Mouse (Mus musculus) myocyte (in vitro differentiated cells): ENCODE data around the gene Tomm34. TPM values are rescaled to one million over a fixed set of nuclear protein-coding genes. Genes with fewer than 3 reads are reported as not detected.

Experiments used
- H3K27me3 ChIP-seq: one replicate; pipeline ENCODE4 v1.6.1; 2011; ENCODE audit not compliant: control insufficient read depth, insufficient read depth, insufficient read length
- H3K36me3 ChIP-seq: one replicate; pipeline ENCODE4 v1.6.1; 2011; ENCODE audit not compliant: control insufficient read depth, insufficient read depth
- H3K4me2 ChIP-seq: one replicate; pipeline ENCODE4 v1.6.1; 2011; ENCODE audit warnings: low read depth, control low read depth
- H3K4me3 ChIP-seq: one replicate; pipeline ENCODE4 v1.5.1; 2011; ENCODE audit warnings: mild to moderate bottlenecking, control low read depth, moderate library complexity
- H3K79me2 ChIP-seq: one replicate; pipeline ENCODE4 v1.6.1; 2011; ENCODE audit not compliant: control insufficient read depth, insufficient read depth
- H3ac ChIP-seq: one replicate; pipeline ENCODE4 v1.6.1; 2011; ENCODE audit not compliant: control insufficient read depth, insufficient read length
- CEBPB ChIP-seq: IDR thresholded peaks from 2 replicates; pipeline ENCODE4 v1.6.1; 2011; ENCODE audit warnings: mild to moderate bottlenecking, moderate library complexity; ENCODE audit not compliant: poor library complexity, insufficient read depth, severe bottlenecking
- E2F4 ChIP-seq: IDR thresholded peaks from one replicate; pipeline ENCODE4 v1.6.1; 2011; ENCODE audit warnings: mild to moderate bottlenecking, control low read depth, moderate library complexity; ENCODE audit not compliant: insufficient read depth
- MAX ChIP-seq: IDR thresholded peaks from one replicate; pipeline ENCODE4 v1.6.1; 2011; ENCODE audit warnings: low read depth, mild to moderate bottlenecking, control low read depth
- MYOD1 ChIP-seq, 3 experiments: IDR thresholded peaks; one replicate each; pipeline ENCODE4 v1.6.1; 2011; ENCODE audit warnings: control low read depth in 2 of 3, low read depth in 2 of 3, mild to moderate bottlenecking in 2 of 3, moderate library complexity in 1 of 3; ENCODE audit not compliant: insufficient read length in 2 of 3, control insufficient read depth in 1 of 3
- MYOG ChIP-seq, 3 experiments: IDR thresholded peaks; one replicate each; pipeline ENCODE4 v1.6.1; 2011; ENCODE audit warnings: control low read depth in 2 of 3, low read depth in 2 of 3, mild to moderate bottlenecking in 2 of 3; ENCODE audit not compliant: insufficient read length in 2 of 3, control insufficient read depth in 1 of 3, insufficient read depth in 1 of 3
- POLR2A ChIP-seq: IDR thresholded peaks from one replicate; pipeline ENCODE4 v1.6.1; 2011; ENCODE audit warnings: low read depth, mild to moderate bottlenecking, control low read depth, moderate library complexity; ENCODE audit not compliant: insufficient read length
- POLR2AphosphoS2 ChIP-seq: IDR thresholded peaks from one replicate; pipeline ENCODE4 v1.6.1; 2011; ENCODE audit warnings: low read depth, control low read depth; ENCODE audit not compliant: insufficient read length
- REST ChIP-seq: IDR thresholded peaks from one replicate; pipeline ENCODE4 v1.6.1; 2011; ENCODE audit warnings: mild to moderate bottlenecking, control low read depth, moderate library complexity; ENCODE audit not compliant: insufficient read depth, insufficient read length
- SRF ChIP-seq: IDR thresholded peaks from one replicate; pipeline ENCODE4 v1.6.1; 2011; ENCODE audit warnings: low read depth; ENCODE audit not compliant: control insufficient read depth, insufficient read length
- TCF12 ChIP-seq: IDR thresholded peaks from one replicate; pipeline ENCODE4 v1.6.1; 2011; ENCODE audit warnings: mild to moderate bottlenecking, control low read depth; ENCODE audit not compliant: poor library complexity, insufficient read depth, severe bottlenecking
- TCF3 ChIP-seq: IDR thresholded peaks from one replicate; pipeline ENCODE4 v1.6.1; 2011; ENCODE audit warnings: low read depth, control low read depth; ENCODE audit not compliant: insufficient read length
- USF1 ChIP-seq: IDR thresholded peaks from one replicate; pipeline ENCODE4 v1.6.1; 2011; ENCODE audit warnings: low read depth, mild to moderate bottlenecking, control low read depth, moderate library complexity
- polyA plus RNA-seq: library from polyadenylated mRNA; unstranded; fragments of >200 nt; fragmentation: generic; extraction: Trizol; gene quantifications from one replicate; pipeline ENCODE4 v1.2.1, GENCODE M21; 2012; ENCODE audit warnings: missing spikeins

The Tomm34 gene
- 24.1 TPM for polyA plus RNA-seq

GRCm38 (mm10) chr2:164070765-164071436, at the start of gene Tomm34:
Gene Tomm34, minus strand, starts transcription at chr2:164071169.
- peak within 1 kb of the TSS; percentile 46 for H3ac ChIP-seq
- peaks cover 6% of the 10 kb centered on the region for H3K36me3 ChIP-seq
- H3K27me3 ChIP-seq: no peaks in the 10 kb centered on the region
- TF ChIP-seq REST: no peak
- peak; percentile 96 for TF ChIP-seq POLR2A
- peak; percentile 31 for TF ChIP-seq SRF
- TF ChIP-seq TCF3: no peak
- TF ChIP-seq POLR2AphosphoS2: peak; percentile 89
- TF ChIP-seq TCF12: no peak
- no peak for TF ChIP-seq E2F4
- TF ChIP-seq MYOG (IDR thresholded peaks at IDR 0.05; ENCODE audit: control insufficient read depth in 1 of 3, insufficient read depth in 1 of 3, insufficient read length in 2 of 3, low read depth in 2 of 3): no peak
- TF ChIP-seq CEBPB: no peak
- H3K79me2 ChIP-seq: peaks cover 44% of the 10 kb centered on the region
- H3K4me2 ChIP-seq: peak within 1 kb of the TSS; percentile 96
- peak within 1 kb of the TSS; percentile 81 for H3K4me3 ChIP-seq

- peaks cover 39% of the 10 kb centered on the region for H3K36me3 ChIP-seq
- H3K4me3 ChIP-seq: no peak overlapping the region
- H3K27me3 ChIP-seq: no peaks in the 10 kb centered on the region
- TF ChIP-seq USF1 (no peak), CEBPB (no peak), REST (no peak), MYOD1 (IDR thresholded peaks at IDR 0.05; ENCODE audit: control insufficient read depth in 1 of 3, insufficient read length in 2 of 3, low read depth in 2 of 3) (no peak), SRF (no peak), E2F4 (no peak), POLR2AphosphoS2 (no peak), MYOG (IDR thresholded peaks at IDR 0.05; ENCODE audit: control insufficient read depth in 1 of 3, insufficient read depth in 1 of 3, insufficient read length in 2 of 3, low read depth in 2 of 3) (no peak), TCF12 (no peak), MAX (no peak), POLR2A (no peak)
- H3K79me2 ChIP-seq: no peaks in the 10 kb centered on the region
- H3ac ChIP-seq: no peak overlapping the region
- H3K4me2 ChIP-seq: no peak overlapping the region
Observed at GRCm38 (mm10) chr2:164119503-164119902, 48.5 kb upstream of the Tomm34 start.

GRCm38 (mm10) chr2:164115531-164115930, 44.6 kb upstream of the Tomm34 start:
- Histone ChIP-seq H3K27me3 (no peaks in the 10 kb centered on the region), H3ac (no peak overlapping the region), H3K4me3 (no peak overlapping the region), H3K4me2 (no peak overlapping the region), H3K36me3 (peaks cover 26% of the 10 kb centered on the region), H3K79me2 (no peaks in the 10 kb centered on the region)
- TF ChIP-seq E2F4: no peak
- no peak for TF ChIP-seq MYOG (IDR thresholded peaks at IDR 0.05; ENCODE audit: control insufficient read depth in 1 of 3, insufficient read depth in 1 of 3, insufficient read length in 2 of 3, low read depth in 2 of 3)
- no peak for TF ChIP-seq SRF
- no peak for TF ChIP-seq MAX
- no peak for TF ChIP-seq TCF12
- no peak for TF ChIP-seq CEBPB
- TF ChIP-seq REST: no peak
- TF ChIP-seq MYOD1 (IDR thresholded peaks at IDR 0.05; ENCODE audit: control insufficient read depth in 1 of 3, insufficient read length in 2 of 3, low read depth in 2 of 3): no peak
- no peak for TF ChIP-seq TCF3
- no peak for TF ChIP-seq POLR2AphosphoS2
- TF ChIP-seq POLR2A: no peak
- TF ChIP-seq USF1: no peak

GRCm38 (mm10) chr2:164114051-164114450, 43.1 kb upstream of the Tomm34 start:
- no peaks in the 10 kb centered on the region for H3K79me2 ChIP-seq
- no peak overlapping the region for H3K4me3 ChIP-seq
- H3ac ChIP-seq: no peak overlapping the region
- TF ChIP-seq POLR2AphosphoS2 (no peak), REST (no peak), CEBPB (no peak), TCF12 (no peak), MYOG (IDR thresholded peaks at IDR 0.05; ENCODE audit: control insufficient read depth in 1 of 3, insufficient read depth in 1 of 3, insufficient read length in 2 of 3, low read depth in 2 of 3) (no peak), POLR2A (no peak), TCF3 (no peak), MAX (no peak), SRF (no peak)
- peaks cover 19% of the 10 kb centered on the region for H3K36me3 ChIP-seq
- no peaks in the 10 kb centered on the region for H3K27me3 ChIP-seq
- H3K4me2 ChIP-seq: no peak overlapping the region
